In the genomic region with DNA sequence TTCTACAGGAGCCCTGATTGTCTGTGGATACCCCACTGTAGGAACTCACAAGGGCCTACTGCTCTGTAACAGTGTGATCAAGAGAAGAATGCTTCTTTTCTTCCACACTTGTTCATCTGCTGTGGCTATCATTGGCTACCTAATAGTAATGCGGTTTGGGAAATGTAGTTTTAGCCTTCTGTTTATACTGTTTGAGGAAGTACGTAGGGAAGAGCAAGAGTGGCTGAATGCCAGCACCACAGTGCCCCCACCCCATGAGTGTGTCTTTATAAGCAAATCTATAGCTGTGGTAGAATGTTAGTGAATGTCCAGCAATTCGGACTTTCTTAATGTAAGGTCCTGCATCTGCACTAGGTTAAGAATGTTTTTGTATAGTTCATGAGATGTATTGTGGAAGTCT, we compare ENCODE assay signal across 14 mouse cellular contexts. TPM values are rescaled to one million over a fixed set of nuclear protein-coding genes. Genes with fewer than 3 reads are reported as not detected.
A peak's percentile ranks its signal among the peaks of the same experiment; 100 is the strongest.
DNase-seq lines count a peak whose midpoint lies in the region; ATAC-seq and TF ChIP-seq lines count a peak whose summit lies in the region.
"Had no signal": no experiment of that assay in that cellular context is flagged by ENCODE, and none has a peak within 500 bp of the region (broad histone marks: within the 10 kb centered on the region; RNA-seq: fewer than 3 reads in every experiment).

No protein-coding gene starts in this region.

- no peak for ATAC-seq in midbrain, postnatal 0 days (ENCODE audit: low FRiP score)
- ATAC-seq in granulocyte monocyte progenitor cell, adult 5-6 weeks (replicated peaks; ENCODE audit: poor library complexity, severe bottlenecking), result peak; percentile 82
- ATAC-seq in megakaryocyte progenitor cell, adult 5-6 weeks (replicated peaks; ENCODE audit: poor library complexity), result peak; percentile 61
- ATAC-seq: hindbrain, postnatal 0 days had no signal

- no peaks in the 10 kb centered on the region for H3K4me1 ChIP-seq in heart, embryonic 10.5 days
- no peaks in the 10 kb centered on the region for H3K4me1 ChIP-seq in midbrain, embryonic 10.5 days
- no peaks in the 10 kb centered on the region for H3K4me1 ChIP-seq in midbrain, postnatal 0 days (ENCODE audit: insufficient read depth, low read length)
- H3K4me1 ChIP-seq: embryonic facial prominence, embryonic 13.5 days had no signal

- peaks cover 16% of the 10 kb centered on the region for H3K36me3 ChIP-seq in heart, embryonic 10.5 days
- H3K36me3 ChIP-seq in midbrain, embryonic 10.5 days, result peaks cover 34% of the 10 kb centered on the region
- peaks cover 8% of the 10 kb centered on the region; the same call in 1 of the 2 replicates for H3K36me3 ChIP-seq in midbrain, postnatal 0 days (ENCODE audit: insufficient read depth, low read length)

- no peaks in the 10 kb centered on the region for H3K9me3 ChIP-seq in heart, embryonic 10.5 days
- no peaks in the 10 kb centered on the region for H3K9me3 ChIP-seq in midbrain, embryonic 10.5 days (replicated peaks)
- H3K9me3 ChIP-seq in midbrain, postnatal 0 days (ENCODE audit: low read length), result no peaks in the 10 kb centered on the region
- H3K9me3 ChIP-seq: embryonic facial prominence, embryonic 13.5 days; heart, embryonic 12.5 days; megakaryocyte, embryonic 14.5 days had no signal

- no peak for TF ChIP-seq CTCF in midbrain, postnatal 0 days (IDR thresholded peaks at IDR 0.05)

- no peak overlapping the region for H3K4me3 ChIP-seq in heart, embryonic 10.5 days
- H3K4me3 ChIP-seq in midbrain, embryonic 10.5 days, result no peak overlapping the region
- H3K4me3 ChIP-seq in midbrain, postnatal 0 days (ENCODE audit: low read depth, low read length), result no peak overlapping the region
- H3K4me3 ChIP-seq: embryonic facial prominence, embryonic 13.5 days; heart, embryonic 12.5 days; megakaryocyte, embryonic 14.5 days had no signal

- H3K4me2 ChIP-seq in midbrain, postnatal 0 days (ENCODE audit: low read depth, low read length, poor library complexity, severe bottlenecking), result no peak overlapping the region
- H3K4me2 ChIP-seq: embryonic facial prominence, embryonic 13.5 days; heart, embryonic 12.5 days; liver, embryonic 11.5 days had no signal

- H3K27me3 ChIP-seq in heart, embryonic 10.5 days (ENCODE audit: insufficient read depth, poor library complexity, severe bottlenecking), result no peaks in the 10 kb centered on the region
- H3K27me3 ChIP-seq in midbrain, embryonic 10.5 days (ENCODE audit: low read depth, poor library complexity, severe bottlenecking), result no peaks in the 10 kb centered on the region
- no peaks in the 10 kb centered on the region for H3K27me3 ChIP-seq in midbrain, postnatal 0 days (ENCODE audit: insufficient read depth, low read length)
- H3K27me3 ChIP-seq: embryonic facial prominence, embryonic 13.5 days; heart, embryonic 12.5 days; megakaryocyte, embryonic 14.5 days had no signal

- no peak overlapping the region for H3K27ac ChIP-seq in heart, embryonic 10.5 days
- no peak overlapping the region for H3K27ac ChIP-seq in midbrain, embryonic 10.5 days (replicated peaks)
- no peak overlapping the region for H3K27ac ChIP-seq in midbrain, postnatal 0 days (ENCODE audit: low read depth, low read length)
- H3K27ac ChIP-seq: embryonic facial prominence, embryonic 13.5 days; hindbrain, postnatal 0 days had no signal

- DNase-seq in heart, adult 11 months, result peak; percentile 89
- no peak for DNase-seq in heart, embryonic 10.5 days (ENCODE audit: low spot score)
- DNase-seq in midbrain, embryonic 10.5 days (ENCODE audit: low spot score), result peak; percentile 1
- DNase-seq in midbrain, postnatal 0 days (ENCODE audit: low spot score), result no peak
- DNase-seq in cerebellum, postnatal 36 days, result no peak
- no peak for DNase-seq in spleen, adult 12 weeks (ENCODE audit: low spot score)
- DNase-seq: cerebellum, postnatal 14 days had no signal

- 82% methylated on average over 3 of the region's 3 CpGs for WGBS in heart, embryonic 10.5 days
- 86% methylated on average over 3 of the region's 3 CpGs for WGBS in midbrain, embryonic 10.5 days
- 80% methylated on average over 3 of the region's 3 CpGs for WGBS in midbrain, postnatal 0 days

- no peak overlapping the region for H3K9ac ChIP-seq in midbrain, postnatal 0 days (replicated peaks; ENCODE audit: low read length, poor library complexity, severe bottlenecking)
- H3K9ac ChIP-seq: embryonic facial prominence, embryonic 13.5 days had no signal

RNA-seq across cellular contexts. Expression of gene Arpp19, which starts 11.7 kb away (rescaled TPM):
- 280 and 320 TPM in 2 replicates for polyA plus RNA-seq in heart, embryonic 10.5 days (2016; fragmentation: Nextera tagmentation; extraction: Ambion mirVana)
- polyA plus RNA-seq in midbrain, embryonic 10.5 days (2016; fragmentation: Nextera tagmentation; extraction: Ambion mirVana), result 327 and 357 TPM in 2 replicates
- 94.0 and 96.9 TPM in 2 replicates for total RNA-seq in midbrain, postnatal 0 days (2014; rRNA removed)
- 188 and 192 TPM in 2 replicates for polyA plus RNA-seq in midbrain, postnatal 0 days (2015; fragmentation: Nextera tagmentation; extraction: Ambion mirVana)
- 173 and 243 TPM in 2 replicates for total RNA-seq in granulocyte monocyte progenitor cell, adult 5-6 weeks (2014; fragmentation: Nextera tagmentation)
- total RNA-seq in granulocyte monocyte progenitor cell, adult 5-6 weeks (2017), result 122 and 177 TPM in 2 replicates
- total RNA-seq in megakaryocyte progenitor cell, adult 5-6 weeks (2015), result 132 and 179 TPM in 2 replicates
- total RNA-seq in megakaryocyte progenitor cell, adult 5-6 weeks (2017), result 136 and 149 TPM in 2 replicates

RNA-seq across cellular contexts. Expression of gene Myo5a, which starts 21.7 kb away (rescaled TPM):
- polyA plus RNA-seq in heart, embryonic 10.5 days (2016; fragmentation: Nextera tagmentation; extraction: Ambion mirVana), result 13.6 and 15.4 TPM in 2 replicates
- 18.1 and 22.5 TPM in 2 replicates for polyA plus RNA-seq in midbrain, embryonic 10.5 days (2016; fragmentation: Nextera tagmentation; extraction: Ambion mirVana)
- 125 and 160 TPM in 2 replicates for total RNA-seq in midbrain, postnatal 0 days (2014; rRNA removed)
- polyA plus RNA-seq in midbrain, postnatal 0 days (2015; fragmentation: Nextera tagmentation; extraction: Ambion mirVana), result 32.1 and 37.8 TPM in 2 replicates
- total RNA-seq in granulocyte monocyte progenitor cell, adult 5-6 weeks (2014; fragmentation: Nextera tagmentation), result 78.8 and 90.2 TPM in 2 replicates
- 134 and 136 TPM in 2 replicates for total RNA-seq in granulocyte monocyte progenitor cell, adult 5-6 weeks (2017)
- total RNA-seq in megakaryocyte progenitor cell, adult 5-6 weeks (2015), result 59.6 and 80.1 TPM in 2 replicates
- total RNA-seq in megakaryocyte progenitor cell, adult 5-6 weeks (2017), result 113 and 133 TPM in 2 replicates

Comparison
In these comparisons a context has a peak if more than half of its experiments do, and no peak if none do; other contexts are left out.
1. DNase-seq: peak in heart, adult 11 months (single experiment) and midbrain, embryonic 10.5 days (single experiment); none in heart, embryonic 10.5 days (single experiment), midbrain, postnatal 0 days (single experiment), cerebellum, postnatal 36 days (0 of 2) and spleen, adult 12 weeks (single experiment).